Mouse (Mus musculus): ENCODE data around the gene Trp53bp2. TPM values are rescaled to one million over a fixed set of nuclear protein-coding genes. Genes with fewer than 3 reads are reported as not detected.

Gene Trp53bp2
- total RNA-seq, 2 experiments from 2014 or later = 36.2 to 38.5 TPM

- DNase-seq (ENCODE audit: low spot score in 2 of 2) = no peak
Observed at GRCm38 (mm10) chr1:182500224-182500623, 91.3 kb downstream of the Trp53bp2 start.

- DNase-seq (ENCODE audit: low spot score in 2 of 2) = no peak
Observed at GRCm38 (mm10) chr1:182500843-182501242, 91.9 kb downstream of the Trp53bp2 start.

- no peak for DNase-seq (ENCODE audit: low spot score in 2 of 2)
Observed at GRCm38 (mm10) chr1:182501815-182502405, 92.9 kb downstream of the Trp53bp2 start.

DNA sequence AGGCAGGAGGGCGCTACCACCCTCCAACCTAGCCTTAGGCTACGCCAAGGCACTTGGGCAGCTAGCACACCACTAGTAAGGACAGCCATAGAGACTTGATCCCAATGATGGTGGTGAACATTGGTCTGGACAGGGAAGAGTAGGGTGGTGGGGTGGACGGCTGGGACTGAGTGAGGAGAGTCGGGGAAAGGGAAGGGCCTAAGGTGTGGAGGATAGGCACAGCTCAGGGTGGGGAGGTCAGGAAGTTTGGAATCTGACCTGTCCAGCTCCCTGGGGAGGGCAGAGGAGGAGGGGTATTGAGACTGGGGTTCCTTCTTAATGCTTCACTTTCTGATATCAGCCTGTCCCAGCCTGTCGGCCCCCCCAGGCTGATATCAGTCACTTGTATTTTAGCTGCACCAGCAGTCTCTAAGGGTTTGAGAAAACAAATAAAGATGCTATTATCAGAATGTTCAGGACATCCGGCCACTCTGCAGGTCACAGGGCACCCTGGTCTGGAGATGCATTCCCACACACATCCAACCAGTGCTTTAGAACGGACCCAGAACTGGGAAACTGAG lies 93.6 kb downstream of the Trp53bp2 start:
- DNase-seq (ENCODE audit: low spot score in 2 of 2) = no peak

GRCm38 (mm10) chr1:182503206-182503900 lies 94.4 kb downstream of the Trp53bp2 start:
- no peak for DNase-seq (ENCODE audit: low spot score in 2 of 2)

DNA sequence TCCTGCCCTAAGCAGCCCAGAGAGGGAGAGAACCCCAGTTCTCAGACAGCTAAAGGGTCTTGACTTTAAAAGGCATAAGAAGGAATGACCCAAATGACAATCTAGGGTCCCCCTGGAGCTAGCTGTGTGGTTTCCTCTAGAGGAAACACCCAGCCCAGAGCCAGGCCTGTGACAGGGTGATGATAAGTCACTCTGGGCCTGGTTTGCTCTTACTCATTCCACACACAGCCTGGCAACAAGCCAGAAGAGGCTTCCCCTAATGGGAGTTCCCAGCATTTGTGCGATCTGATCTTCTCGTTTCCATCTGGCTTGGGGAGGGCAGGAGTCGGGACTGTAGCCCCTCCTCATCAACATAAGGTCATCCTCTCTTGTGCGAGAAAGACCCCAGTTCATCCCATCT lies 95.3 kb downstream of the Trp53bp2 start:
- peak in 1 of 2 experiments; percentile 65 for DNase-seq (ENCODE audit: low spot score in 2 of 2)

- no peak for DNase-seq (ENCODE audit: low spot score in 2 of 2)
Observed at GRCm38 (mm10) chr1:182505291-182505690, 96.3 kb downstream of the Trp53bp2 start.

DNA sequence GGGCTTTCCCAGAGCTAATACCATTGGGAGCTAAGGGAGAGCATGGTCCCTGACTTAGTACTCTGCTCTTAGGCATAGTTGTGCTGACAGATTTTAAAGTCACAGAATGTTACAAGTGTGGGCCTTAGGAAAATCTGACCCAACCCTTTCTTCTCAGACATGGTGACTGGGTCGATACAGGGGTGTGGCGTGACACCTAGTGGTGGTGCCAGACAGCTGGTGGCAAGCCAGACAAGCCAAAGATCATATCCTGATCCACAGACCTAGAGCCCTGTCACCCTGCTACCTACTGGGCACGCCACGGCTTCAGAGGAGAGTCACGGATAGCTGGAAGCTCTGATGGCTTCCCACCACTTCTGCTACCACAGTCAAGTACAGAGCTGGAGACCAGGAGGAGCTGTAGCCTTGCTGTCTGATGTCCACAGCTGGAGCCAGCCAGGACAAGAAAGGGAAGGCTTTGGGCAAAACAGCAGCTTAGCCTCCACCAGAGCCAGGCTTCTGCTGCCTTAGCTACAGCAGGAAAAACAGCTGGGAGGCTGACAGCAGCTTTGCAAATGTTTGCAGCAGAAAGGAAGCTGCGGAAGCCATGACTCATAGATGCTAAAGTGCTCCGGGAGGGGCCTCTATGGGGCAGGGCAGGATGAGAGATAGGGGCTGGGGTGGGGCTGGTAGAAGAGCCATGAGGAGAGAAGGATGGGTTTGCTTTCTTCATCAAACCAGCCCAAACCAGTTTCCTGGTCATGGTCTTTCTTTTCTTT lies 97.4 kb downstream of the Trp53bp2 start:
- no peak for DNase-seq (ENCODE audit: low spot score in 2 of 2)

- DNase-seq (ENCODE audit: low spot score in 2 of 2) = no peak
Observed at GRCm38 (mm10) chr1:182509110-182509797, 100.3 kb downstream of the Trp53bp2 start.

GRCm38 (mm10) chr1:182511073-182511472 lies 102.1 kb downstream of the Trp53bp2 start:
- no peak for DNase-seq (ENCODE audit: low spot score in 2 of 2)

- DNase-seq (ENCODE audit: low spot score in 2 of 2) = no peak
Observed at GRCm38 (mm10) chr1:182511778-182512177, 102.8 kb downstream of the Trp53bp2 start.

Other genes with a start within 250 kb of the Trp53bp2 start
- gene Vmn1r1, start 244.7 kb upstream of the Trp53bp2 start, total RNA-seq (2021) = not detected
- gene Degs1, start 126.4 kb upstream of the Trp53bp2 start, total RNA-seq (2021) = 10 to 100 TPM; 88.7 to 90.2 TPM
- 10 to 100 TPM; 32.9 to 35.1 TPM for gene Fbxo28, start 67.5 kb upstream of the Trp53bp2 start, total RNA-seq (2021)
- gene Capn2, start 108.4 kb downstream of the Trp53bp2 start, total RNA-seq (2021) = 10 to 100 TPM; 67.3 to 72.8 TPM
- under 1 TPM in 1 of 2 experiments, not detected in 1; 0.11 TPM for gene Capn8, start 155.8 kb downstream of the Trp53bp2 start, total RNA-seq (2021)

Measured in adrenal gland, postnatal 4 days (tissue).